Mouse (Mus musculus) cerebellum, adult 2 months (tissue): ENCODE measurements at regions not wholly inside any gene's neighbourhood (a gene's known extent, or its start where the extent isn't known, plus 50 kb on each side); places are given as distances from the start of the nearest gene placed in this dataset.

ENCODE experiments used
- CTCF ChIP-seq: fragments of 200-500 bp; IDR thresholded peaks from 2 replicates; pipeline ENCODE4 v1.5.1; 2011; ENCODE audit warnings: low read depth, mild to moderate bottlenecking, control low read depth, low read length, moderate library complexity, borderline replicate concordance; ENCODE audit not compliant: insufficient read depth
- POLR2A ChIP-seq: fragments of 200-500 bp; IDR thresholded peaks from 2 replicates; pipeline ENCODE4 v1.6.1; 2011; ENCODE audit warnings: low read length, control low read depth, borderline replicate concordance; ENCODE audit not compliant: insufficient read depth

DNA sequence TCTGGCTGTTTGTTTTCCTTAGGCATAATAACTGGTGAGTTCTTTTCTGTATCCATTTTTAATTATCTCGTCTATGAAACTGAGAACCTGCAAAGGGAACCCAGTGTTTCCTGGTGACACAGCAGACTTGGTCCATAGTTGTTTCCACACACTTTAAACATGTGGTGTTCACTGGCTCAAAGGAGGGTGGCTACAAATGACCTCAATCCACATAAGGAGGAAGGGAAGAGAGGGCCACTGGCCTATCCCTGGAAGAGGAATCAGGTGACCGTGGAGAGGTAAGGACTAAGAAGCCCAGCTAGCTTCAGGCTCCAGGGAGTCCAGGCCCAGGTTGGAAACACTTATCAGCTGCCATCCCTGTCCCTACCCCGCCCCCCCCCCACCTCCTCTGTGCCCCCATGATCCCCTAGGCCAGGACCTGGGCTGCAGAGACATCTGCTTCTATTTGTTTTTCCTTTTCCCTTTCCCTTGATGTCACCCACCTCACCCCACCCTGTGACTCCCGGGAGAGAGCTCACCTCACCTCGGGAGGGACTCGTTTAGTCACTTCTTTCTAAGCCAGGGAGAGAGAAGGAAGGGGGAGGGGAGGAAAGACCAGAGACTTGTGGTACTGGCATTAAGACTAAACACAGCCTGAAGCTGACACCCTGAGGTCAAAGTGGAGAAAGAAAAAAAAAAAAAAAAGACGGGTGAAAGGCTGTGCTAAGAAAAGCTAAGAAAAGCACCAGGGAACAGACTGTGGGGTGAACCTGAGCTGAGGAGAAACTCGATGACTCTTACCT, 62.2 kb upstream of the Kdm7a start:
- TF ChIP-seq CTCF (no peak), POLR2A (no peak)
